Mouse (Mus musculus): ENCODE data around the gene Klhl42. TPM values are rescaled to one million over a fixed set of nuclear protein-coding genes. Genes with fewer than 3 reads are reported as not detected.

Gene Klhl42
- polyA plus RNA-seq, 1 experiment from 2014 or later: 11.5 TPM

DNA sequence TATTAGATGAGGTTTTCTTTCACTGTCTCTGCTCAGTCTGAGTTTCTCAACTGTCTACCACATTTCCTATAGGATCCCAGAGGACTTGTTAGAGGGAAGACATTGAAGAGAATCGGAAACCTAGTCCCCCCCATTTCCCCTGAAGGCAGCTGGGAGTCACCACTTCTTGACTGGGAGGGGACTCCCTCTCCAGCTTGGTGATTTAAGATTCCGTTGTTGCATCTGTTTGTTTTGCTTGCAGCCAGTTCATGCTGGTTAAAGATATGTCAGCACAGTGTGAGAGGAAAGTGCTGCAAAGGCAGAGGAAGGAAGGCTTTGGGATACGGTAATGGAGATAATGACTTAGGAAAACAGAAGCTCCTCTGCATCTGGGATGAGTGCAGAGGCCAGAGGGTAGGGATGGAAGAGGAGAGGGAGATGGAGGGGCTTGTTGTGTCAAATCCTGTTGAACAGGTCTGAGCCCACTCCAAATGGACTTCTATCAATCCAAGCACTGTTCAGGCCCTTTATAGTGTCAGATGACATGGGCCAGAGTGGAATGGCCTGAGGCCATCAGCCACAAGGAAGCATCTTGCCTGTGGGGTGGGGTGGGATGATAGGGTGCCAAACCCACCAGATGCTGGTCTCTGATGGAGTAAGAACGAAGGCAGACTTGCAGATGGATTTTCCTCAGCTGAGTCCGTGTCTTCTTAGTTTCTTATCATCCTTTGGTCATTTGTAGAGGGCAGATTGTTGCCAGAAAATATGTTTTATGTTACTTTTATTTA, 70.8 kb downstream of the Klhl42 start:
- no peaks in the 10 kb centered on the region for H3K9me3 ChIP-seq
- H3K27ac ChIP-seq: no peak overlapping the region; the same call in 1 of the 2 replicates
- H3K4me2 ChIP-seq (replicated peaks): no peak overlapping the region
- no peak overlapping the region for H3K9ac ChIP-seq
- no peaks in the 10 kb centered on the region for H3K36me3 ChIP-seq
- H3K4me3 ChIP-seq: no peak overlapping the region
- peaks cover 6% of the 10 kb centered on the region; the same call in 1 of the 2 replicates for H3K4me1 ChIP-seq
- H3K27me3 ChIP-seq: no peaks in the 10 kb centered on the region
- 30% methylated on average over 5 of the region's 5 CpGs for WGBS
- no peak for ATAC-seq (ENCODE audit: insufficient number of reproducible peaks, insufficient read depth, low FRiP score, low TSS enrichment)

Other genes starting within 250 kb of the Klhl42 start
- gene Smco2, start 241.3 kb upstream of the Klhl42 start, polyA plus RNA-seq (2016; fragmentation: Nextera tagmentation; extraction: Ambion mirVana): not detected in 2 replicates
- 55.7 and 57.6 TPM in 2 replicates for gene Ppfibp1, start 202.9 kb upstream of the Klhl42 start, polyA plus RNA-seq (2016; fragmentation: Nextera tagmentation; extraction: Ambion mirVana)
- 0.11 and 0.17 TPM in 2 replicates for gene 1700034J05Rik, start 137.0 kb upstream of the Klhl42 start, polyA plus RNA-seq (2016; fragmentation: Nextera tagmentation; extraction: Ambion mirVana)
- 1.5 and 1.8 TPM in 2 replicates for gene Rep15, start 58.8 kb upstream of the Klhl42 start, polyA plus RNA-seq (2016; fragmentation: Nextera tagmentation; extraction: Ambion mirVana)
- gene Mrps35, start 48.6 kb upstream of the Klhl42 start, polyA plus RNA-seq (2016; fragmentation: Nextera tagmentation; extraction: Ambion mirVana): 92.0 and 94.8 TPM in 2 replicates
- 2.7 and 3.2 TPM in 2 replicates for gene Mansc4, start 4.3 kb upstream of the Klhl42 start, polyA plus RNA-seq (2016; fragmentation: Nextera tagmentation; extraction: Ambion mirVana)
- gene Pthlh, start 172.8 kb downstream of the Klhl42 start, polyA plus RNA-seq (2016; fragmentation: Nextera tagmentation; extraction: Ambion mirVana): 11.9 TPM in 2 replicates